Mouse (Mus musculus) lung, postnatal 0 days (tissue): Measurements from ENCODE around the gene Ap3d1.

Source experiments
- CTCF ChIP-seq: IDR thresholded peaks from 2 replicates; pipeline ENCODE4 v1.5.1; 2016; ENCODE audit warnings: antibody characterized with exemption, mild to moderate bottlenecking
- EP300 ChIP-seq: IDR thresholded peaks from 2 replicates; pipeline ENCODE4 v1.6.1; 2016; ENCODE audit warnings: antibody characterized with exemption, mild to moderate bottlenecking, control low read depth

DNA sequence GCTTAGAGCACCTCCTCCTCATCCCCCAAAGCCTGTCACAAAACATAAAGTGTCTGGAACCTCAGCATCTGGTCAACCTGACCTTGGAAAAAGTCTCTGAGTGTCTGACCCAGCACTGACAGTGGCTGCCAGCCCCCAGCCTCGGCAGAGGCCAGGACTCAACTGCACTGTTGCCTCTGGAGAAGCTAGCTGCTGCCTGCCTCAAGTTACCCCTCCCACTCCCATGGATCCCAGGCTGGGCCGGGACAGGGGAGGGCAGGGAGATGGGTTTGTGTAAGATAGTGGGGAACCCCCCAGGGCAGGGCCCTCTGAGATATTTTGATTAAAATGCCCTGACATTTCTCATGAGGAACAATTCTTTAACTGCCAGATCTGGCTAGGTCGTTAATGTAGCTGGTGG is 37.0 kb downstream of the Ap3d1 start:
- TF ChIP-seq CTCF (no peak), EP300 (no peak)
